Mouse (Mus musculus) Muller cell, postnatal 12 days (primary cell): ENCODE data around the gene Mmp15.

ENCODE experiments used
- DNase-seq: peaks from one replicate; pipeline ENCODE4 v3.0.0-alpha.2; 2015; ENCODE audit errors: inconsistent ontology term

Mmp15 gene

GRCm38 (mm10) chr8:95352151-95352870 is at the start of gene Mmp15:
Gene Mmp15 (plus strand): TSS chr8:95352268.
- DNase-seq: peak; percentile 86

- DNase-seq: peak; percentile 30
Observed at GRCm38 (mm10) chr8:95302410-95302809, 49.7 kb upstream of the Mmp15 start.

DNA sequence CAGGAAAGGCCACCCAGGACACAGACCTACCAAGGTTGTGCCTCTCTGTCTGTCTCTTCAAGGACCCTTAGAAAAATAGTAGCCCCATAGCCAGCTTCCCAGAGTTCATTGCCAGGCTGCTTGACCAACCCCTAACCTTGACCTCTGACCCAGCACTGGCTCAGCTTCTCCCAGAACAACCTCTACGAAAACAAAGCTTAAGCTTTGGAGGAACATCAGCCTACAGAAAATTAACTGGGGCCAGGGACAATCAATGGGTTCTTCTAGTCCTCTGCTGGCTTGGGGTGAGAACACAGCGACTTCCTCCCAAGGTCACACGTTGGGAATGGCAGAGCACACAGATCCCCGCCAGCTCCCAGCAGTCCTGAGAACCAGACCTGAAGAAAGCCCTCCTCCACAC is 46.5 kb upstream of the Mmp15 start:
- no peak for DNase-seq

- DNase-seq: no peak
Observed at GRCm38 (mm10) chr8:95306431-95306830, 45.6 kb upstream of the Mmp15 start, which contains the start of gene Cngb1. Gene Cngb1 (minus strand): TSS chr8:95306585.

DNA sequence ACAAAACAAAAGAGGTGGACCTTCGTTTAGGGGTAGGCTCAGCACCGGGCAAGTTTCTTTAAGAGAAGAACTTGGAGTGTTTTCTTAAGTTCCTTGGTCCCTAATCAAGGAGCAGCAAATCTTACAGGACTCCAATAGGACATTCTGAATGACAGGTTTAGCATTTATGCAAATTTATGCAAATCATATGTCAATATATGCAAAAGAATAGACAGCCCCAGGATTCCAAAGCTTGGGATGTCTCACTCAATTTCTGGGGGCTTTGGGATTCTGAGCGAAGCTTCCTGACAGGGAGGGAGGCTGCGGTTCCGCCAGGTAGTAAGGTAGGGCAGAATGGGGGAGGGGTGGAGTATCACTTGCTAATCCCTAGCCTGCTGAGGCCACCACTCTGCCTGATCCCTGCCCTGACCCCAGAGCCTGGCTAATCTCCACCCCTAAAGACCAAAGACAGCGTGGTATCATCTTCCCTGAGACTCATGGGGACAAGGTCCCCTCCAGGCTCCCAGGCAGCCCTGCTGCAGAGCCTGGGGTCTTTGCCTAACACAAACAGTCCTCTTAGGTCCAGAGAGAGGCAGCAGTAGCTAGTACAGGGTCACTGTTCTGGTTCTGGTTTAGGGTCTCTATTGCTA is 41.6 kb upstream of the Mmp15 start, which contains the start of gene Tepp:
Gene Tepp (plus strand): TSS at position 225 of the 629 bp plus-strand sequence.
- no peak for DNase-seq

GRCm38 (mm10) chr8:95312836-95313235 is 39.2 kb upstream of the Mmp15 start:
- DNase-seq: no peak

DNA sequence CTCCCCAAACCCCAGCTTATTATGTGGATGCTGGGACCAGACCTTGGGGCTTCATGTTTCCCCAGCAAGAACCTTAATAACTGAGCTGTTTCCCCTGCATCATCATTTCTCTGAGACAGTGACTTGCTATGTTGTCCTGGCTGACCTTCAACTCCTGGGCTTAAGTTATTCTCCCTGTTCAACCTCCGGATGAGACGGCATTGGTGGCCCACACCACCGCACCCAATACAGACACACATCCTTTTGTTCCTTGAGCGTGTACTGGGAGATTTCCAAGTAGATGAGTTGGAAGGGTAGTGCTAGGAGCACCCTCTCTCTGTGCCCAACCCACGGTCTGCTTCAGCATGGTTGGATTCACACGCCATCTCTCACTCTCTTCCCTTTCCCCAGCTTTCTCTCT is 38.2 kb upstream of the Mmp15 start:
- no peak for DNase-seq

DNA sequence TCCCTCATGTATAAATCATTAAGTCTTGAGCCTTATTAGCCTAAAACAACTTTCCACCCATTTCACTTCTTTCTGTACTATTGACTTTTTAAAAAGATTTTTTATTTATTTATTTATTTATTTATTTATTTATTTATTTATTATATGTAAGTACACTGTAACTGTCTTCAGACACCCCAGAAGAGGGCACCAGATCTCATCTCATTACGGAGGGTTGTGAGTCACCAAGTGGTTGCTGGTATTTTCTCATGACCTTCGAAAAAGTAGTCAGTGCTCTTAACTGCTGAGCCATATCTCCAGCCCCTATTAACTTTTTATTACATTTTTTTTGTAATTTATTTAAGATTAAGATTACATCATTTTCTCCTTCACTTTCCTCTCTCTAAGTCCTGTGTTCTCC is 37.4 kb upstream of the Mmp15 start:
- no peak for DNase-seq

DNA sequence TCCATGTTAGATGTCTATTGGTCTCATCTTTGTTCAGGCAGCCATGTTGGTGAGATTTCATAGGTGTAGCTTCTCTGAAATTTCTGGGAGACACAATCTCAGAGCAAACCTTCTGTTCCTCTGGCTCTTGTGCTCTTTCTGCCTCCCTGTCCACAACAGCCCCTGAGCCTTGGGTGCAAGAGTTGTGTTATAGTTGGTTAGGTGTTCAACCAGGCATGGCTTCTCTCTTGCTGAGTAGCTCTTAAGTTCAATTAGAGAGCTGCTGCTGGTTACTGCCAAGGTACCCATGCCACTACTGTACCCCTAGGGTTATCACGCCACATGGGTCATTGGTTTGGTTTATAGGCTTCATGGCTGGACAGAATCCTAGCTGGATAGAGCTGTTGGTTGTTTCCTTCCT is 36.7 kb upstream of the Mmp15 start:
- DNase-seq: no peak

DNA sequence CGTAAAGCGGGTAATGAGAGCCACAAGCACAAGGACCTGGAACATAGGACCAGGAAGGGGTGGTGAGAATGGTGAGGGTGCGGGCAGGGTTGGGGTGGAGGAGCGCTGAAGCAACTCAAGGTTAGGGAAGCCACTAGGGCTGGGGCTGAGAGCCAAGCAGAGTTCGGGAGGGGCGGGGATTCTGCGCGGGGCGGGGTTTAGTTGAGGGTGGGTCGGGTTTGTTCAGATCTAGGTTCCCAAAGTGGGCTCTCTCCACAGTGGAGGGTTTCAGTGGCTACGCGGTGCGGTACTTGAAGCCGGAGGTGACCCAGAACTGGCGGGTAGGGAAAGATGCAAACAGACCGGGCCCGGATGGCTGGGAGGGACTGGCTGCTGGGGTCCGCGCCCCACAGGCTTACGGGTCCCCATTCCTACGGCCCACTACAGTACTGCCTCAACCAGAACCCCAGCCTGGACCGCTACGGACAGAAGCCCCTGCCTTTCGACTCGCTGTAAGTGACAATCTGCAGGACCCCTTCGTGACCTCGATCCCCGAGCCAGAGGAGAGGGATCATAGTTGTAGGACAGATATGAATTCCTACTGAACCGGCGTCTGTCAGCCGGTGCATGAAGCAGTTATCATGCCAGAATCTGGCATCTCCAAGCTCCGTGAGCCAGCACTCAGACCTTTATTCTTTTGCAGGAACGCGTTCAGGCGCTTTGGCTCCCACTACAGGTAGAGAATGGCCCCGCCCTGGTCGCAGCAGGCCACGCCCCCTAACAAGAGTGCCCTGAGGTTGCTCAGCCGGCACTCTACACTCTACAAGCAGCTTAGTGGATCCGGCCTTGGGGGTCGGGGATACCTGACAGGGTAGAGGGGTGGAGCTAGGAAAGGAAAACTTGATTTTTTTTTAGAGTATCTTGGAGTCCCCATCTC is 31.6 kb upstream of the Mmp15 start:
- peak; percentile 37 for DNase-seq

DNA sequence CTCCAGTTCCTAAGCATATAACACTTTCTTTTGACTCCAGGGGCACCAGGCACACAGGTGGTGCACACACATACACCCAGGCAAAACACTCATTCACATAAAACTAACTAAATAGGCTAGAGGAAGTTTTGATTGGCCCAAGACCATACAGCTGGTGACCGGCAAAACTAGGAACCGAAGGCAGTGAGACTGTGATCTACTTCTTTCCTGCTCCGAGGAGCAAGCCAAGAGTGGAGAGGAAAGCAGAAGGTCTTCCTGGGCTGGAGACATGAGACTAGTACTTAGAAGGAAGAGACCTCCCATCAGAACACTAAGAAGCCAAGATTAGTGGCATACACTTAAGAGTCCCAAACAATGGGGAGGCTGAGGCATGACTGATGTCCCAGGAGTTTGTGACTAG is 28.9 kb upstream of the Mmp15 start:
- no peak for DNase-seq

DNA sequence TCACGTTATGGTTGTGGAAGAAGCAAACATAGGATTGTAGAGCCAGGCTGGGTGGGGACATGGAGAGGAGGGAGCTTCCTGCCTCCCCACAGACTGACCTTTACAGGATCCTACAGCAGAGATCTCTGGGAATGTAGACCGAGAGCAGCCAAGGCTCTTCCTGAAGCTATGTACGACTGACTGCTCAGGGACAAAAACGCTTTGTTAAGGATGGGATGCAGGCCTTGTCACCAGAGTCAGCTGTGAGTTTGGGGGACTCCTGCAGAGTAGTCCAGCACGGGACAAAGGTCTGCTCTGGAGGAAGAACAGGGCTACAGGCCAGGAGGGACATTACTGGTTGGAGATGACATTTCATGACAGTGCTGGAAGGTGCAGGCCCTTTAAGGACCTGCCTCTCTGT is 27.4 kb upstream of the Mmp15 start:
- DNase-seq: peak; percentile 78

- no peak for DNase-seq
Observed at GRCm38 (mm10) chr8:95326822-95327221, 25.2 kb upstream of the Mmp15 start.

GRCm38 (mm10) chr8:95327866-95328465 is 24.1 kb upstream of the Mmp15 start:
- DNase-seq: no peak

GRCm38 (mm10) chr8:95330367-95330766 is 21.7 kb upstream of the Mmp15 start:
- DNase-seq: no peak

GRCm38 (mm10) chr8:95331156-95331719 is 20.8 kb upstream of the Mmp15 start:
- peak; percentile 88 for DNase-seq

DNA sequence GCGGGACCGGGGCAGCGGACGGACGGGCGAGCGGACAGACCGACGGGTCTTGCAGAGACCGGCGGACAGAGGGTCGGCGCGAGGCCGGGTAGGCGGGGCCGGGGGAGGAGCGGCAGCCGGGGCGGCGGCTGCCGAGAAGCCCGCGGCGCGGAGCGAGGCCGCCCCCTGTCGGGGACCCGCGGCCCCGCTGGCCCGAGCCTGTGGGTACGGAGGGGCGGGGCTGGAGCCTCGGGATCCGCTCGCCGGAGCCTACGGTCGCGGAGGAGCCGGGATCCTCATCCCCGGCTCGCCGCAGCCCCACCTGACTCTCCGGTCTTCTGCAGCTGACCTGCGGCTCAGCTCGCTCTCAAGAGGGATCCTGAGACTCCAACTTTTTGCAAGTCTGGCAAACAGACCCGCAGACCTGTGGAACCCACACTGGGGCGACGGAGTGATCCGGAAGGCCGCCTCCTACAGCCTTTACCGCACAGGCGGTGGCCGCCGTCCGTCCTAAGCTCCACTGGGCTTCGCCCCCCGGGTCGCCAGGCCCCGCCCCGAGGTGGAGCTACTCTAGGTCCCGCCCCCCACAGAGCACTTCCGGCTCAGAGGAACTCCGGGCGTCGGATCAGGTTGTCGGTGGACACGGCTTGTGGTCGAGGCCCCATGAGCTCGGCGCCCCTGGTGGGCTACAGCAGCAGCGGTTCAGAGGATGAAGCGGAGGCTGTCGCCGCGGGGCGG is 20.2 kb upstream of the Mmp15 start, which contains the start of the genes Zfp319 and Usb1:
Gene Zfp319 (minus strand): TSS at position 231 of the 717 bp plus-strand sequence.
Gene Usb1 (plus strand): TSS at position 565 of the 717 bp plus-strand sequence.
- peak; percentile 97 for DNase-seq

DNA sequence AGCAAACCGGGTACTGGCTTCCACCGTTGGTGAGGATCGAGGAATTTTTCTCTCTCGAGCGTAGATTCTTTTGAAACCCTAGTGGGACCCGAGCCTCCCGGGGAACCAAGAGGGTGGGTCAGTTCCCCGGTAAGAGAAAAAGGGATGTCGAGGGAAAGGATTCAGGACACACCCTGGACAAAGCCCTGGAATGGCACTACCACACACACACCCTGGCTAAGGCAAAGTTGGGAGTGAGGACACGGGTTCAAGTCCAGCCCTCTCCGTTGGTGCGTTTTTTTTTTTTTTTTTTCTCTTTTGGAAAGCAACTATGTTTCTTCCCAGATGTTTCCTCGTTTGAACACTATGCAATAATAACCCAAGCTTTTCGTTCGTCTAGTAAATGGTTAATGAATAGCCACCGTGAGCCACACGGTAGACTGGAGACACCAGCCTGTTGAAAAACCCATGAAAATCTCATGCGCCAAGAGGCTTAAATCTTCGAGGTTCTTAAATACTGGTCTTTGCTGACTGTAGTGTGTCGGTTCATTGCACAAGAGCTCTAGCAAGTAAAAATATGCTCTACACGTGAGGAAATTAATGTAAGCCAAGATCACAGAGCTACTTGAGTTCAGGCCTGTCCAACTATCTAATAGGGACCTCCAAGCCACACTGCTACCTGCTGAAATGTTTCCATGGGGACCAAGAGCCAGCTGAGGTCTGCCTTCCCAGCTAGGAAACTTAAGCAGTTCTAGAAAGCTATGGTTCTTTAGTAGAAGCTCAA is 19.4 kb upstream of the Mmp15 start:
- no peak for DNase-seq

GRCm38 (mm10) chr8:95335706-95336105 is 16.4 kb upstream of the Mmp15 start:
- no peak for DNase-seq

DNA sequence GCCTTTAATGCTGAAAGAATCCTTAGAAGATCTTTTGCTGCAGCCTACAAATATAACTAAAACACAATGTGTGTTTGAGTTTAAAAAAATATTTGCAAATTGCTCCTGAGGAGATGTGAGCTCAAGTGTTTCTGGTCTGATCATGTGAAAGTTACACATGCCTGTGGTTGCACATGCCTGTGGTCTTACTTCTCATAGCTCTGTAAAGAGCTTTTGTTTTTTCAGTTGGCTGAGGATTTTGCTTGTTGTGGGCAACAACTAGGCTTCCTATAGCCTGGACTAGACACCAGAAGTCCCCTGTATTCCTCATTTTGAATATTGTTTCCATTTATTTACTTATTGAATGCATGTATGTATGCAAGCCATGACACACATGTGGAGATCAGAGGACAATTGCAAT is 15.7 kb upstream of the Mmp15 start:
- no peak for DNase-seq
